Mouse (Mus musculus) thymus, adult 2 months (tissue): ENCODE results near the gene Baat.

Experiments used
- CTCF ChIP-seq: fragments of 200-500 bp; IDR thresholded peaks from 2 replicates; pipeline ENCODE4 v1.5.1; 2012; ENCODE audit warnings: mild to moderate bottlenecking, control low read depth, low read length, moderate library complexity, borderline replicate concordance; ENCODE audit not compliant: control insufficient read depth, poor library complexity, insufficient read depth; ENCODE audit errors: extremely low read depth
- POLR2A ChIP-seq: fragments of 200-500 bp; IDR thresholded peaks from 2 replicates; pipeline ENCODE4 v1.6.1; 2012; ENCODE audit warnings: mild to moderate bottlenecking, low read length, control low read depth, moderate library complexity; ENCODE audit not compliant: control insufficient read depth, poor library complexity, insufficient read depth; ENCODE audit errors: extremely low read depth

GRCm38 (mm10) chr4:49478118-49478877 lies 28.1 kb downstream of the Baat start:
- TF ChIP-seq CTCF (no peak), POLR2A (no peak)
